ENCODE assay signal across 7 mouse cellular contexts in genomic region chr9:21356981-21357718, GRCm38 (mm10). TPM values are rescaled to one million over a fixed set of nuclear protein-coding genes. Genes with fewer than 3 reads are reported as not detected.
DNase-seq lines count a peak whose midpoint lies in the region; ATAC-seq lines count a peak whose summit lies in the region.

No protein-coding gene starts in this region.

- peak; percentile 80 for ATAC-seq in forebrain, embryonic 13.5 days
- ATAC-seq in hindbrain, embryonic 15.5 days (ENCODE audit: low FRiP score, low read depth) = 0 out of 2 replicates have a peak, but pooled peaks have one; percentile 69

- no peak overlapping the region for H3K9ac ChIP-seq in forebrain, embryonic 13.5 days
- no peak overlapping the region for H3K9ac ChIP-seq in hindbrain, embryonic 15.5 days

- peak; percentile 74 for DNase-seq in MN1 (ENCODE audit: low spot score)
- peak; percentile 65 for DNase-seq in c-Kit-negative CD71-positive TER-119-positive erythroid progenitor cells, embryonic 14.5 days (ENCODE audit: low read depth, low spot score)
- peak; percentile 24 to 70 for DNase-seq in layer of hippocampus, postnatal 25 days (ENCODE audit: extremely low spot score in 1 of 2, low spot score in 1 of 2)
- DNase-seq in lung, postnatal 10 days = peak; percentile 85
- peak; percentile 64 for DNase-seq in right cerebral cortex, adult 18-20 months

- H3K9me3 ChIP-seq in forebrain, embryonic 13.5 days (replicated peaks) = no peaks in the 10 kb centered on the region
- no peaks in the 10 kb centered on the region for H3K9me3 ChIP-seq in hindbrain, embryonic 15.5 days

- H3K27ac ChIP-seq in forebrain, embryonic 13.5 days = no peak overlapping the region
- no peak overlapping the region for H3K27ac ChIP-seq in hindbrain, embryonic 15.5 days (replicated peaks)

- H3K27me3 ChIP-seq in forebrain, embryonic 13.5 days = peaks cover 19% of the 10 kb centered on the region
- peaks cover 3% of the 10 kb centered on the region; the same call in 1 of the 2 replicates for H3K27me3 ChIP-seq in hindbrain, embryonic 15.5 days

- no peak overlapping the region for H3K4me2 ChIP-seq in forebrain, embryonic 13.5 days
- no peak overlapping the region for H3K4me2 ChIP-seq in hindbrain, embryonic 15.5 days

- no peak overlapping the region for H3K4me3 ChIP-seq in forebrain, embryonic 13.5 days
- no peak overlapping the region for H3K4me3 ChIP-seq in hindbrain, embryonic 15.5 days

- WGBS in forebrain, embryonic 13.5 days = 0% methylated on average over 1 of the region's 1 CpGs
- 0% methylated on average over 1 of the region's 1 CpGs for WGBS in hindbrain, embryonic 15.5 days

- H3K4me1 ChIP-seq in forebrain, embryonic 13.5 days = no peaks in the 10 kb centered on the region
- H3K4me1 ChIP-seq in hindbrain, embryonic 15.5 days (replicated peaks) = no peaks in the 10 kb centered on the region

- H3K36me3 ChIP-seq in forebrain, embryonic 13.5 days (ENCODE audit: poor library complexity, severe bottlenecking) = peaks cover 35% of the 10 kb centered on the region
- H3K36me3 ChIP-seq in hindbrain, embryonic 15.5 days = peaks cover 25% of the 10 kb centered on the region

RNA-seq across cellular contexts. Expression of gene Ilf3, which starts 10.5 kb away (rescaled TPM):
- 310 and 349 TPM in 2 replicates for polyA plus RNA-seq in forebrain, embryonic 13.5 days (2015; fragmentation: Nextera tagmentation; extraction: Ambion mirVana)
- polyA plus RNA-seq in hindbrain, embryonic 15.5 days (2015; fragmentation: Nextera tagmentation; extraction: Ambion mirVana) = 209 and 215 TPM in 2 replicates
- total RNA-seq in layer of hippocampus, postnatal 25 days (2021) = 10 to 100 TPM; 85.6 to 92.6 TPM

RNA-seq across cellular contexts. Expression of gene Slc44a2, which starts 36.7 kb away (rescaled TPM):
- polyA plus RNA-seq in forebrain, embryonic 13.5 days (2015; fragmentation: Nextera tagmentation; extraction: Ambion mirVana) = 63.6 and 68.3 TPM in 2 replicates
- polyA plus RNA-seq in hindbrain, embryonic 15.5 days (2015; fragmentation: Nextera tagmentation; extraction: Ambion mirVana) = 64.5 and 73.4 TPM in 2 replicates
- total RNA-seq in layer of hippocampus, postnatal 25 days (2021) = 10 to 100 TPM; 50.8 to 54.6 TPM

RNA-seq across cellular contexts. Expression of gene Ap1m2, which starts 45.0 kb away (rescaled TPM):
- 0.39 and 0.52 TPM in 2 replicates for polyA plus RNA-seq in forebrain, embryonic 13.5 days (2015; fragmentation: Nextera tagmentation; extraction: Ambion mirVana)
- 2.7 and 3.1 TPM in 2 replicates for polyA plus RNA-seq in hindbrain, embryonic 15.5 days (2015; fragmentation: Nextera tagmentation; extraction: Ambion mirVana)
- total RNA-seq in layer of hippocampus, postnatal 25 days (2021) = under 1 TPM; 0.42 to 0.73 TPM

RNA-seq across cellular contexts. Expression of gene Qtrt1, which starts 54.5 kb away (rescaled TPM):
- 46.9 and 55.9 TPM in 2 replicates for polyA plus RNA-seq in forebrain, embryonic 13.5 days (2015; fragmentation: Nextera tagmentation; extraction: Ambion mirVana)
- polyA plus RNA-seq in hindbrain, embryonic 15.5 days (2015; fragmentation: Nextera tagmentation; extraction: Ambion mirVana) = 53.2 and 55.8 TPM in 2 replicates
- total RNA-seq in layer of hippocampus, postnatal 25 days (2021) = 10 to 100 TPM; 21.4 to 31.6 TPM
